Mouse (Mus musculus) urinary bladder, postnatal 36 days (tissue): Measurements from ENCODE around the gene 1700067K01Rik.

ENCODE experiments used
- DNase-seq, 2 experiments: peaks; one replicate each; pipeline ENCODE4 v3.0.0; 2022; ENCODE audit warnings: low spot score in 2 of 2, mixed read lengths in 1 of 2

1700067K01Rik gene

GRCm38 (mm10) chr8:84048171-84048570 is 46.9 kb downstream of the 1700067K01Rik start:
- no peak for DNase-seq

DNA sequence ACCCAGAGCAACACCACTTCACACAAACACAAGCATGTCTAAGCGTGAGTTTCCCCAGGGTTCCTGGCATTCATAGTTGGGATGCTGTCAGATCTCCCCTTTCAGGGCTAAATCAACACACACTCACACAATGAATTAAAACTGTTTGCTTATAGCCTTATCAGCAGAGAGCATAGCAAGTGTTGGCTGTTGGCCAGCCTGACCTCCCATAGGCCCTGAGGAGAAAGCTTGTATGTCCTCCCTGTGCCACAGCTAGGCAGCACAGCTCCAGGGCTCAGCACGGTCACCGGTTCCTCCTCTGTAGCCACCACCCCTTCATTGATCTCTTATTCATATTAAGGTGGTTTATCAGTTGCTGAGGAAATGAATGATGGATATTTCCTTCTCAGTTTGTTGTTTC is 51.4 kb downstream of the 1700067K01Rik start:
- peak in 1 of 2 experiments; percentile 49 for DNase-seq

DNA sequence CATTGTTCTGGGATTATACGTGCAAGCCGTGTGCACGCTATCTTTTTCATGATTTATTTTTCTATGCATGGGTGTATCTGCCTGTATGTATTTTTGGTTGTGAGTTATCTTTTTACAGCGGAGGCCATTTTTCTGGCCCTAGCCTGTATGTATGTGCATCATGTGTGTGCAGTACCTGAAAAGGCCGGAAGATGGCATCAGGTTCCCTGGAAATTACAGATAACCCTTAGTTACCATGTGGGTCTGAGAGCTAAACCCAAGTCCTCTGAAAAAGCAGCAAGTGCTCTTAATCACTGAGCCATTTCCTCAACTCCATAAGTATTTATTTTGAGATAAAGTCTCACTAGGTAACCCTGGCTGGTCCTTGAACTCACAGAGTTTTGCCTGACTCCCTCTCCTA is 51.9 kb downstream of the 1700067K01Rik start:
- DNase-seq, result no peak
